Mouse (Mus musculus) c-Kit-positive CD71-positive TER-119-negative erythroid progenitor cells, embryonic 14.5 days (primary cell): ENCODE measurements at regions not wholly inside any gene's neighbourhood (a gene's known extent, or its start where the extent isn't known, plus 50 kb on each side); places are given as distances from the start of the nearest gene placed in this dataset.

ENCODE experiments used
- DNase-seq: peaks from one replicate; pipeline ENCODE4 v3.0.0-alpha.2; 2013; ENCODE audit warnings: low read depth

DNA sequence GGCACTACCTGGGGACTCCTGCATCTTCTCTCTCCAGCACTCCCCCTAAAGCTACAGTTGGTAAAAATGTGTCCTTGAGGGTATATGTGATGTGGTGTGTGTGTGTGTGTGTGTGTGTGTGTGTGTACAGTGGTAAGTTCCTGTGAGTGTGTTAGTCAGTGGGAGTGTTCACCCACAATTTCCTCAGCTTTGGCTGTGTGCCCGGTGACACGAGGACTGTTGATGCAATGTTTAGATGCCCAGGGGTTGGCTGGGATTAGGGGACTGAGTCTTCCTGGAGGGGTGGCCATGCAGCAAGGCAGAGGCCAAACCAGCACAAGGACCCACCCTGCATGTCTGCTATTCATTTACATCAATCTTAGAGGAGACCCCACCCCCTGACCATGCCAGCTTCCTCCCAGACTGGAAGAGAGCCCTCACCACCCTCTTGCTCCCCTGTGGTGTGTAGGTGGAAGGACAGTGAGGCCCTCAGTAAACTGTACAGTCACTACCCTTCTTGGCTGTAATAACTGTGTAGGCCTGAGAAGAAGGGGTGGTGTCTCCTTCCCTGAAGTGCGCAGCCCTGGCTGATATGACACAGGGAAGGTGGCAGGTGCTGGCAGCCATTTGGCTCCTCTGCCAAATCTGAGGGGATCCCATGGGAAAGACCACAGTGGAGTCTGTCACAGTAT, 75.8 kb upstream of the Gm26897 start:
- DNase-seq, result no peak

DNA sequence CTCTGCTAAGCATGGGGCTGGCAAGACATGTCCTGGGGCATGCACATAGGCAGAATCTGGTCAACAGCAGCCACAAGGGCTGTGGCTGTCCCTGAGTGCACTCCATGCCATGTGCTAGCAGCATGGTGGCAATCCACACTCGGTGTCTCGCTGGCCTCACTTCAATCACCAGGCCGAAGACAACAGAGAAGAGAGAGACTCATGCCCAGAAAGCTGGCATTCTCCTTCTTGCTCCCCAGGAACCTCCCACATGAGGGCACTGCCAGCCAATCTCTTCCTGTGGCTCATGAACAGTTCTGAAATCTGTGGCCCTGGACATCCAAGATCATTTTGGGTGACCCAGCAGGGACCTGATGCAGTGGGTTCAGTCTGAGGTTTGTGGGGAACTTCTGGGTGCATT, 74.5 kb upstream of the Gm26897 start:
- DNase-seq, result no peak

DNA sequence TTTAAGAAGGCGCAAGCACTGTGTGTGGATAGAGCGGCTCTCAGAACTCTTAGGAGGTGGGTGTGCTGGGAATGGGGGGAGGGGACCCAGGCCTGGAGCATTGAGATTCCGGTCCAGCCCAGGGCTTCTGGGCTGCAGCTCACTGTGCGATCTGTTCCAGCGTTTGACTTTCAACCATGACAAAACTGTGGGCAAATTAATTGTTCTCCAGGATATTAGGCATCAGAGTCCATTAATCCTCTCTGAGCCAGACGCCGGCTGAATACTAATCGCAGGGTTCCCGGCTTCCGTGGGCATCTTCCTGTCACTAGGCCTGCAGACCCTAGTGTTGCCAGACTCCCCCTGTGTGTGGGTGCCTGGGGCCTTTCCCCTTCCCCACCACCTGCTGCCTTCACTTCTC, 73.3 kb upstream of the Gm26897 start:
- DNase-seq, result no peak

DNA sequence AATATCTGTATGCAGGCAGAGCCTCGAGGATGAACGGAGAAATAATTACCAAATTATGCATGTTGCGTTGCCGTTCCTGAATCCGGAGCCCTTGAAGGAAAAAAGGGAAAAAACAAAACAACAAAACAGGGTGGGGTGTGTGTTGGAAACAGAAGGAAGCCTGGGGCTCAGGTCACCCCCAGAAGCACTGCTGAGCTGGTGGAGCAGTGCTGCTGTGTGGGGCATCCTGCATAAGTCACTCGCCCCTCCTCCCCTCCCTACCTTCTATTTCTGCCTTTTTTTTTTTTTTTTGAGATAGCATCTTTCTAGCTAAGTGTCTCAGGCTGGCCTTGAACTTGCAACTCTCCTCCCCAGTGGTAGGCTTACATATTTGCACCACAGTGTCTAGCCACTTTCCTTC, 72.8 kb upstream of the Gm26897 start:
- DNase-seq, result no peak

DNA sequence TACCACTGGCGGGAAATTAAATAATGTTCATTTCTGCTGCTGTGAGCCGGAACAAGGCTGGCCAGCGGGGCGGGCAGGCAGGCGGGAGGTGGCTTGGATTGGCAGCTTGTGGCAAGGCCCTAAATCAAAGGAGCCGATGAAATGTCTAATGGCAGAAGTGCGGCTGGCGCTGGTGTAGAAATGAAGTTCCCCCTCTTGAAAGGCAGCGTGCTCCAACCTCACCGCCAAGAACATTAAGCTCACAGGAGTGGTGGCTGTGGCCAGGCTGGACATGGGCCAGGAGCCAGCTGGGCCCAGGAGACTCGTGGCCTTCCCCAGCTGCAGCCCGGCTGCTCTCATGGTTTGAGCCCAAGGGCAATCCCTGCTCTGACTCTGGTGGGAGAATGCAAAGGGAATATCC, 71.8 kb upstream of the Gm26897 start:
- no peak for DNase-seq

DNA sequence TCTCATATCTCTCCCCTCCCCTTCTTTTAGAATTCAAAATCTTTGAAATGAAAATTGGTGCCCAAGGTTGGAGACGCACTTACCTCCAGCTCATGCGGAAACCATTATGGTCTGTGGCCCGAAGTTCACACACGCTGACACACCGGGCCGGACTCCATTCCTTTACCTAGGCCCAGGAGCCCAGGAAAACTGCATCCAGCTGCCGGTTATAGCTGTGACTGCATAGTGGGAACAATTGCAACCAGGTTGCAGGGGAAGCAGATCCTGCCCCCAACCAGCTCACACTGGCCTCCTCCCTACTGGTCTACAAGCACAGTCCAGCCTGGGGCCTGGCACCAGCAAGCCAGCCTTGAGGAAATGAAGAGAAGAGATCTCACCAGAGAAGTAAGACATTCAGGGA, 69.9 kb upstream of the Gm26897 start:
- no peak for DNase-seq

DNA sequence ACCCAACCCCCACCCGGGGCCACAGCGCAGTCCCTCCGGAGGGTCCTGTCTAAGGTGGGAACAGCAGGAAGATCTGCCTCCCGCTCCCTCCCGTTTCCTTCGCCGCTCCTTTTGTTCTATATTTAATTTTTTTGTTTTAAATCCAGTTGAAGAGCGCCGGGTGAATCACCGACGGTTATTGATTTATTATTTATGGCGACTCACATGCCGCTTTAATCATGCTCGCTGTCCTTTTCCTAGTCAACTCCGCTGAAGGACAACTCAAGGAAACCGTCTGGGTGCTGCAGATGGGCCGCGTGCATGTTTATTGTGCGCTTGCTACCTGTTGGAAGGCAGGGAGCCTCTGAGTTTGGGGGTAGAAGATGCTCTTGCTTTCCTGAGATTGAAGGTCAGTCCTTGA, 68.3 kb upstream of the Gm26897 start:
- no peak for DNase-seq

DNA sequence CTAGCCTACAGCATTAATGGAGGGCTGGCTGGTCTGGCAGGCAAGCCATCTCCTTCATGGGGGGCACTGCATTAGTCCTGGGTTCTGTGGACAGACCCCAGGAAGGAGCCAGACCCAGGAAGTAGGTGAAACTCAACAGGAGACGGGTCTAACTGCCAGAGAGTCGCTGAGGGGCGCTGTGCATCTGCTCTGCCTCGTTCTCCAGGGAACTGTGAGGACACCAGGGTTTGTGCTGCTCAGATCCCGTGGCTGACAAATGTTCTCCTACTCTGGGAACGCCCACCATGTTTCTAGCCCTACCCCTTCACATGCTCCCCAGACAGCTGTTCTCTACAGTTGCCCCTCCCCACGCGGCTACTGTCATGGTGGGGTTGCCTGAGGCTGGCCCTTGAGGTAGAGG, 67.7 kb upstream of the Gm26897 start:
- DNase-seq, result no peak

DNA sequence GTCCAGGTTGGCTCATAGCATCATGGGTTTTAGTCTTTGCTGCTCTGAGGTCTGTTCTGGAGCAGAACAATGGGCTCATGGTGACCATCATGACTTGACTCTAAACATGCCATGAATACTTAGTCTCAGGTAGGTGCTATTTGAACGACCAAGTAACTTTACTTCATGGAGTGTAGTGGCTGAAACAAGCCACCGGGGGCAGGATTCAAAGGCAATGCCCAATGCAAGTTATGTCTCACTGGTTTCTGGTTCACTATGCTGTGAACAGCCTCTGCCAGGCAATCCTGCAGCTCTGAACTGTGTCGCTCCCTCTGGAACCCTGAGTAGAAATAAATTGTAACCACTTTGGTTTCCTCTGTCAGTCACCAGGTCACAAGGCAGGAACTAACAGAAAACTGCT, 65.8 kb upstream of the Gm26897 start:
- DNase-seq, result no peak

DNA sequence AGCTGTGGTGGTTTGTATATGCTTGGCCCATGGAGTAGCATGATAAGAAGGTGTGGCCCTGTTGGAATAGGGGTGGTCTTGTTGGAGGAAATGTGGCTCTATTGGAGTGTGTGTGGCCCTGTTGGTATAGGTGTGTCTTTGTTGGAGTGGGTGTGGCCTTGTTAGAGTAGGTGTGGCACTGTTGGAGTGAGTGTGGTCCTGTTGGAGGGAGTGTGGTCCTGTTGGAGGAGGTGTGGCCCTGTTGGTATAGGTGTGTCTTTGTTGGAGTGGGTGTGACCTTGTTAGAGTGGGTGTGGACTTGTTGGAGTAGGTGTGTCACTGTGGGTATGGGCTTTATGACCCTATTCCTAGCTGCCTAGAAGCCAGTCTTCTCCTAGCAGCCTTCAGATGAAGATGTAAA, 64.6 kb upstream of the Gm26897 start:
- DNase-seq, result no peak

DNA sequence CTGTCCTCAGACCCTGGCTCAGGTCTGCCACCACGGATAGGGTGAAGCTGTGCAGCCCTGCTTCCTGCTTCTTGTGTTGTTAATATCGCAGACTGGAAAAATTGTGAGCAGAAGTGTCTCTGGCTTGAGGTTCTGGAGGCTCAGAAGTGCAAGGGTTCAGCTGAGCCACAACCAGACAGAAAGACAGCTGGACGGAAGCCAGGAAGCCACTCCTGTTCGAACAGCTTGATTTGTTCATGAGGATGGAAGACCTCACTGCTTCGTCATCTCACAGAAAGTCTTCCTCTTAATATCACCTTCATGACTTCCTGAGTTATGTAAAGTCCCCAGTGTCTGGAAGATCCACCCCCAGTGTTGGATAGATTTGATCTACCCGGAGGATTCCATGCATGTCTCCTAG, 62.0 kb upstream of the Gm26897 start:
- DNase-seq, result no peak

DNA sequence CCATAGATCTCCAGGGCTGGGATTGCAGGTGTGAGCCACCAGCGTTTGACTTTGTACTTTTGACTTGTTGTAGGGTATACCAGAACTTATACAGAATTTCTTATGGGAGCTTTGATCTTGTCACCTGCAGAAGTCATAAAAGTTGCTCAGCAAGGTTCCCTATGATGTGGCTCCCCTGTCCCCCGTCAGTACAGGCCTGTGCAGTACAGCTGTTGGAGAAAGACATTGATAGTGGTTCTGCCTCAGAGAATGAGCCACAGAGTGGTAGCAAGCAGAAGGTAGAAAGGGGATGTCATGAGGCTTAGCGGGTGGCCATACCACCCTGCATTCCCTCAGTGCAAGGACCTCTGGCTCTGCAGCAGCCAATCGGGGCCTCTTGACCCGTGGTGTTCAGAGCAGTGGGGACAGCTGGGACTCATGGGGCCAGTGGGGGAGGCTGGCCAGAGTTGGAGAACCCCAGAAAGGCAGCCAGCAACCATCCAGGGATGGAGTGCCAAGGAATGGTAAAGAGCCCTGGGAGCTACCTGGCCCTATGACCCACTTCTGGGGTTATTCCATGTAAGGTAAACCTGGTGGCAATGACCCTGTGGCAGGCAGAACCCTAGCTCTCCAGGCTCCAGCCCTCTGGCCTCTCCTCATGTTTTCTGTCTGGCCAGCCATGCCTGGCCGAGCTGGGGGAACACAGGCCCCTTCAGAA, 58.6 kb upstream of the Gm26897 start:
- DNase-seq, result no peak

DNA sequence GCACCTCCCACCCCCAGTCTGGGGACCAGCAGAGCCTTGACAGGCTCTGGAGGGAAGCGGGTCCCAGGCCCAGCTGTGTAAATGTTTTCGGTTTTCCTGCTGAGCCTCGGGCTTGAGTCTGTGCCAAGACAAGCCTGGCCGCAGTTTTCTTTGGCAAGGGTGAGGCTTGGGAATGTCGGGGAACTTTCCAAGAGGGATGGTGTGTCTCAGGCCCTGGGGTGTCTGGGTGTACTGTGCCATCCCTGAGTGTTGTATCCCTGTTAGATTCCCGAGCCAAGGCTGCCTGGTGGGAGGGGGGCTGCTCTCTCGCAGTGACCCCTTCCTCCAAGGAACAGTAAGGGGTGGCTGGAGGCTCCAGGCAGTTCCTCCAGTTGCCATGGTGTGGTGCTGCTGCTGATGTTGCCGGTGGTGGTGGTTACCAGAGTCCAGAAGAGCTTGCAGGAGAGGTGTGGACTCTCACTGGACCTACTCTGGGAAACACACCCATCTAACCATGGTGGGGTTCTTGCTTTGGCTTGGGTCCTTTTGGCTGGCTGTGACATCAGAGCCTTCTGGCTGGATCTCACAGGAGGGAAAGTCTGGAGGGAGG, 58.0 kb upstream of the Gm26897 start:
- no peak for DNase-seq

DNA sequence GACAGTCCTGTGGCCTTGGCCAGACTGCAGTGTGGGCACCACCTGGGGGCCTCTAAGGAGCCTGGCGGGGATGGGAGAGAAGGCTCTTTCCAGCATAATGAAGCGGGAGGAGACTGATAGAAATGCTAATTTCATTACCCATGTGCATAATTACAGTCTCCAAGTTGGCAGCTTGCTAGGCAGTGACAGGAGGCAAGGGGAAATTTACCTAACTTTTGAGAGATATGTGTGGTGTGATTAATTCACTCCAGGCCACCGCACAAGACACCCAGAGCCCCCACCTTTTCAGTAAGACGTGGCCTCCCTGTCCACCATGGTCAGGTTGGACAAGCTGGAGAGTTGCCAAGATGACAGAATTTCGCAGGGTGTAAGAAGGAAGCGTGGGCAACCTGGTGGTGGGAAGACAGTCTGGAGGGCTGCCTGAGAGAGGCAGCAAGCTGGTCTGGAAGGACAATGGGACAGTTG, 55.8 kb upstream of the Gm26897 start:
- no peak for DNase-seq

DNA sequence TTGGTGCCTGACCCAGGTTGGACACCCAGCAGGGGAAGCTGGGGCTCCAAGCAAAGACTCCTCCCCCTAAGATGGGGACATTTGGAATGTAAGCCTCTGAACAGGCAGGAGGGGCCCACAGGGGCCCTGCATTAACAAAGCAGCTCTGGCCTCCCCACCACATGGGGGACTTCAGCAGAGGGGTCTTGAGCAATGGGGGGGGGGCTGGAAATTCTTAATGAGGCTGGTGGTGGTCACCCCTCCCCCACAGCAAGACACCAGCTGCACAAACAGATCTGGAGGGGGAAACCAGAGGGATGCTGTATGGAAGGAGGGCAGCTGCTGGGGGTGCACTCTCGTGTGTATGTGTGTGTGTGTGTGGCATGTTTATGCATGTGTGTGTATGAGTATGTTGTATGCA, 55.2 kb upstream of the Gm26897 start:
- DNase-seq, result no peak

DNA sequence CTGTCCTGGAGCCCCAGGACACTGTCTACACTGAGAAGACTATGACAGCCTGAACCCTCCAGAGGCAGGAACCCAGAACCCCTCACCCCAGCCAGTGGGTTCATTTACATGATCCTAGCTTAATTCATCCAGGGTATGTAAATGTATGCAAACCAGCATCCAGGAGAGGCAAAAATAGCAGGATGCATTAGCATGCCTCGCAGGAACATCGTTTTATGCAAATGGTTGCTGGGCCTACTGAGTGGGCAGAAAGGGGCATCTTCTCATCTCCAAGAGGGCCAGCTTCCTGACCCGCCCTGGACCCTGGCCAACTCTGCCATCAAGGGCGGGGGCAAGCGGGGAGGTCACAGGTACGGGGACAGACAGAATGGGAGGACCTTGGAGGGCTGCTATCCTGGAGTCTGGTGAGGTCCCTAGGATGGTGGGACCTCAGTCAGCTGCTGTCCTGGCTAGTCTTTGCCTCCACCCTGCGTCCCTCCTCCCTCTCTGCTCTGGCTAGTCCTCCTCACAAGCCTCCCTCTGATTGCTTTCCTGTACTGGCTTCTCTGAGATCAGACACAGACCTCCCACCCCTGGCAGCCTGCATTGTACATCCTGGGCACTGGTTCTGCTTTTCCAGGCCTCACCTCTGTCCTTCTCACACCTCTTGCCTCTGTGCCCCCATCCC, 52.2 kb upstream of the Gm26897 start:
- DNase-seq, result no peak

DNA sequence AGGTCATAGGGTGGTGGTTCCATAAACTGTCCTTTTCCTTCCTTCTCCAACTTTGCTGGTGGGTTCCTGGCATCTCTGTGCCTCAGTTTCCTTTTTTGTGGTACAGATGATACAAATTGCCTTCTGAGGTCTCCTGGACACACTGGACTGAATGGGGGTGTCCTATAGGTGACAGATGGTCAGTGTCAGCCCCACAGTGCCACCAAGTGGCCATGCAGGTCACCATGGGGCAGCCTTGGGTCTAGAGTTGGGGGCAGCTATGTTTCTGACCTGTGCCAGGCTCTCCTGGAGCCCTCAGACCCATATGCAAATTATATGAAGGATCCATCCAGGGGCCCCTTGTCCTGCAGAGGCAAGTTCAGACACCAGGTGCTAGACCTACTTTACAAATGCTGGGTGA, 50.8 kb upstream of the Gm26897 start:
- DNase-seq, result no peak
